Mouse (Mus musculus): ENCODE results near the gene Abcb6.

Abcb6 gene

DNA sequence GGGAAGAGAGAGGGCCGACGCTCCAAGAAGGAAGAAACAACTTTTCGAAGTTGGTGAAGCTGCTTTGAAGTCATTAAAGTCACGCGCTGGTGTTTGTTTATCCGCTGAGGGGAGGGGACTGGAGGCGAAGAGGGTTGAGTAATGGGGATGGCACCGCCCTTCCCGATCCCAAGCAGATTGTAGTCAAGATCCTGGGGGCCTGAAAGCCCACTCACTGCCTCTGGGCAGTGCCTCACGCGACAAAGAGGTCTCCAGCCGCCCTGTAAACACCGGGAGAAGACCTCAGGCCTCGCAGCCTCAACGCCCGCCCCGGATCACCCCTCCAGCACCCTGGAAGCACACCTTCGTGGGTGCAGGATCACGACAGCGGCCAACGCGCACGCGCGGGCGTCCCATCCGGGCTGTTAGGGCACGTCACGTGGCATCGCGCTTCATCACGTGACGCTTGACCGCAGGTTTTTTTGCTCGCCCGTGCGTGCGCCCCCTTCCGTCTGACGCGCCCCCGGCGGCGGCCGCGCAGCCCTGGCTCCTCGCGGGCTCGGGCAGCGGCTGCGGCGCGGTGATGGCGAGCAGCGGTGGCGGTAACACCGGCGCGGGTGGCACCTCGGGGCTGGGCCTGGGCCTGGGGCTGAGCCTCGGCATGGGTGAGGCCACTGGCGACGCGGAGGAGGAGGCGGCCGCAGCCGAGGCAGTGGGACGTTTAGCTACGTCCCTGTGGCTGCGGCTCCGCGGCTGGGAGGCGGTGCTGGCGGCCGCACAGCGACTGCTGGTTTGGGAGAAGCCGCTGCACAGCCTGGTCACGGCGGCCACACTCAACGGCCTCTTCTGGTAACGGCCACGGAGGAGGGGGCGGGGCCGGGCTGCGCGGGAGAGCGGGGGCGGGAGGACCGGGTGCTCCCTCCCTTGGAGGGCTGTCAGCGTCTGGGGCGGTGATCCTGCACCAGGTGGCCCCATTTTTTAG lies 37.6 kb downstream of the Abcb6 start, which contains the start of the genes Cnppd1 and Retreg2:
Gene Cnppd1 (minus strand): TSS at position 411 of the 961 bp plus-strand sequence.
Gene Retreg2 (plus strand): TSS at position 478 of the 961 bp plus-strand sequence.
- DNase-seq = peak; percentile 100

- peak; percentile 99 for DNase-seq
Observed at GRCm38 (mm10) chr1:75141486-75142190, 38.6 kb downstream of the Abcb6 start.

- DNase-seq = peak; percentile 91
Observed at GRCm38 (mm10) chr1:75140601-75141190, 39.5 kb downstream of the Abcb6 start.

DNA sequence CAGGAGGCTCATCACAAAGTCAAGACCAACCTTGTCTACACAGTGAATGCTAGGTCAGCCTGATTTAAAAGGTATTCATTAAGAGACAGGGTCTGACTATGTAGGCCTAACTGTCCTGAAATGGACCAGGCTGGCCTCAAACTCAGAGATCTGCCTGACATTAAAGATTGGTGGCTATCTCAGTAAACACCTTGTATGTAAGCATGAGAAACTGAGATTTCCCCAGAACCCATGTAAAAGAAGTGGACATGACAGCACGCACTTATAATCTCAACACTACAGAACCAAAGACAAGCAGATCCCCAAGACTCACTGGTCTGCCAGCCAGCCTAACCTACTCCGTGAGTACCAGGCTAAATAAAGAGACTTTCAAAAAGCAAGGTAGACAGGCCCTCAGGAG lies 41.7 kb downstream of the Abcb6 start:
- DNase-seq = no peak

DNA sequence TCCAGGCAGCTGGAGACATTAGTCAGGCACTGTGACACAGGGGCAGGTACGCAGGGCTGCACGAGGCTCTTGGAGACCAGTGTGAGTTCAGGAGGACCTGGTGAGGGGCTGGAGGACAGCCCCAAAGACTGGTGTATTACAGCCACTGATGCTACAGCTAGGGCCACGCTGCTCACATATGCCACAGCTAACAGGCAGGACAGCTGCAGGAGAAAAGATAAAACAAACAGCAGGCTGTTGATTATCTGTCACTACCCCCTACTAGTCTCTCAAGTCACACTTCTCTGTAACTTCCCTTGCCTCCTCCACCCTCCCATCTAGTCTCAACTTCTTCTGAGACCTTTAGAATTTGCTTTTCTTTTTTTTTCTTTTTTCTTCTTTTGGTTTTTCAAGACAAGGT lies 43.5 kb downstream of the Abcb6 start:
- DNase-seq = no peak

GRCm38 (mm10) chr1:75136293-75136692 lies 43.9 kb downstream of the Abcb6 start:
- DNase-seq = no peak

- no peak for DNase-seq
Observed at GRCm38 (mm10) chr1:75133421-75134207, 46.6 kb downstream of the Abcb6 start, which contains the start of gene Slc23a3. Gene Slc23a3, minus strand, starts transcription at chr1:75133890.

DNA sequence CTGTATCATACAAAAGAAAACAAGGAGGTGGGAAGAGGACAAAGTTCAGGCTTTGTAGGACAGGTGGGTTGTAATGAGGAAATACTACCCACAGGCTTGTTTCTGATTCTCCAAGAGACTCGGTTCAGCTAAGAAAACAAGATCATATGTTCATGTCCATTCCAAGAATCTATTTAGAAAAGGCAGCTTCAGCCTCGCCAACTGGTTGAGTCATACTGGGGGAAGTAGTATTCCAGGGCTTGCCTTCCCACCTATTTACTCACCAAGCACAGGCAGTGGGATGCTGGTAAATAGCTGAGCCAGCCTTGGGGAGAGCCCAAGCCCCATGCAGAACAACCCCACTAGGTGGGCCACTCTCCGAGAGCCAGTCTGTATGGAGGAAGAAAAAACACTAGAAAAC lies 51.6 kb downstream of the Abcb6 start:
- no peak for DNase-seq

GRCm38 (mm10) chr1:75125418-75125817 lies 54.8 kb downstream of the Abcb6 start:
- DNase-seq = no peak

- peak; percentile 99 for DNase-seq
Observed at GRCm38 (mm10) chr1:75124346-75125321, 55.6 kb downstream of the Abcb6 start, which contains the start of gene Nhej1. Gene Nhej1, minus strand, starts transcription at chr1:75125200.

DNA sequence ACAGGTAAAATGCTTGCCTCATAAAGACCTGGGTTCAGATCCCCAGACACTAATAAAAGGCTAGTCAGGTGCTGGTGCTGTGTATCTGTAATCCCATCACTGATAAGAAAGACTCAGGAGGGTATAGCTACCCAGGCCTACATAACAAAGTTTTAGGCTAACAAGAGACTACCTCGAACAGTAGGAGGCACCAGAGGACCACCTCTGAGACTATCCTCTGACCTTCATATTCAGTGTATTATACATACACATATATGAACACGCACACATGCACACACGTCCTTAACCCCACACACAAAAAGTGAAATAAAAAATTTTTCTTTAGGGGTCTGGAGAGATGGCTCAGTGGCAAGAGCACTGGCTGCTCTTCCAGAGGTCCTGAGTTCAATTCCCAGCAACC lies 58.0 kb downstream of the Abcb6 start:
- DNase-seq = no peak
